Mouse (Mus musculus): Measurements from ENCODE around the gene Zcwpw1.

- no peak for TF ChIP-seq POLR2A (IDR thresholded peaks at IDR 0.05; ENCODE audit: insufficient read length, low read depth)
- no peak for TF ChIP-seq POLR2AphosphoS2 (IDR thresholded peaks at IDR 0.05; ENCODE audit: insufficient read length, low read depth)
- TF ChIP-seq TCF12 (IDR thresholded peaks at IDR 0.05; ENCODE audit: insufficient read depth, poor library complexity, severe bottlenecking): no peak
- TF ChIP-seq MAX (IDR thresholded peaks at IDR 0.05; ENCODE audit: low read depth): no peak
- TF ChIP-seq USF1 (IDR thresholded peaks at IDR 0.05; ENCODE audit: low read depth): no peak
- TF ChIP-seq TCF3 (IDR thresholded peaks at IDR 0.05; ENCODE audit: insufficient read length, low read depth): no peak
- TF ChIP-seq E2F4 (IDR thresholded peaks at IDR 0.05; ENCODE audit: insufficient read depth): no peak
- no peak for TF ChIP-seq MYOD1 (IDR thresholded peaks at IDR 0.05; ENCODE audit: control insufficient read depth in 1 of 3, insufficient read length in 2 of 3, low read depth in 2 of 3)
Observed at GRCm38 (mm10) chr5:137788946-137789531, 1.4 kb downstream of the Zcwpw1 start.
